Mouse (Mus musculus) liver, embryonic 16.5 days (tissue): ENCODE data around the gene Cacng7. TPM values are rescaled to one million over a fixed set of nuclear protein-coding genes. Genes with fewer than 3 reads are reported as not detected.
"Not testable (repeated sequence)": the region's sequence is repeated elsewhere in the genome, so short reads cannot be mapped to it uniquely, and the experiment has no call there.

ENCODE experiments used
- ATAC-seq: fragments of 200-750 bp; cut with Nextera tagmentation; 2 replicates; pipeline ENCODE4 v1.8.0; 2017; ENCODE audit warnings: low read depth, mild to moderate bottlenecking, moderate number of reproducible peaks, moderate library complexity
- H3K27ac ChIP-seq: fragments of 300-500 bp; sonication (generic); 2 replicates; pipeline ENCODE4 v1.5.1; 2014; ENCODE audit warnings: mild to moderate bottlenecking, low read length
- H3K27me3 ChIP-seq: fragments of 300-500 bp; sonication (generic); 2 replicates; pipeline ENCODE4 v1.6.1; 2014; ENCODE audit warnings: low read depth, low read length, mixed read lengths; ENCODE audit not compliant: control insufficient read depth, insufficient read depth
- H3K36me3 ChIP-seq: fragments of 300-500 bp; sonication (generic); 2 replicates; pipeline ENCODE4 v1.6.1; 2014; ENCODE audit warnings: mild to moderate bottlenecking; ENCODE audit not compliant: control insufficient read depth, insufficient read depth
- H3K4me1 ChIP-seq: fragments of 300-500 bp; sonication (generic); 2 replicates; pipeline ENCODE4 v1.6.1; 2014; ENCODE audit warnings: low read depth, low read length, mixed read lengths; ENCODE audit not compliant: control insufficient read depth
- H3K4me2 ChIP-seq: fragments of 300-500 bp; sonication (generic); 2 replicates; pipeline ENCODE4 v1.6.1; 2014; ENCODE audit warnings: low read depth, low read length, mixed read lengths
- H3K4me3 ChIP-seq: fragments of 300-500 bp; sonication (generic); 2 replicates; pipeline ENCODE4 v1.5.1; 2014; ENCODE audit warnings: low read depth, mild to moderate bottlenecking, low read length
- H3K9ac ChIP-seq: fragments of 300-500 bp; sonication (generic); 2 replicates; pipeline ENCODE4 v1.6.1; 2014; ENCODE audit warnings: low read depth, low read length
- H3K9me3 ChIP-seq: fragments of 300-500 bp; sonication (generic); replicated peaks from 2 replicates; pipeline ENCODE4 v1.6.1; 2016; ENCODE audit warnings: low read length; ENCODE audit not compliant: control insufficient read depth
- WGBS: fragments of 180-500 bp; shearing (Covaris S2); extraction: QIAGEN DNeasy Blood & Tissue Kit; methylation state at CpG from one replicate; pipeline ENCODE4 v1.1.7; 2014; ENCODE audit not compliant: insufficient replicate concordance; 5-methylcytosine and 5-hydroxymethylcytosine counted together
- polyA plus RNA-seq: library from polyadenylated mRNA; unstranded; fragments of >200 nt; fragmentation: Nextera tagmentation; extraction: Ambion mirVana; gene quantifications from 2 replicates; pipeline ENCODE4 v1.2.1, GENCODE M21; 2015

Cacng7 gene
- polyA plus RNA-seq, 1 experiment from 2014 or later: not detected

DNA sequence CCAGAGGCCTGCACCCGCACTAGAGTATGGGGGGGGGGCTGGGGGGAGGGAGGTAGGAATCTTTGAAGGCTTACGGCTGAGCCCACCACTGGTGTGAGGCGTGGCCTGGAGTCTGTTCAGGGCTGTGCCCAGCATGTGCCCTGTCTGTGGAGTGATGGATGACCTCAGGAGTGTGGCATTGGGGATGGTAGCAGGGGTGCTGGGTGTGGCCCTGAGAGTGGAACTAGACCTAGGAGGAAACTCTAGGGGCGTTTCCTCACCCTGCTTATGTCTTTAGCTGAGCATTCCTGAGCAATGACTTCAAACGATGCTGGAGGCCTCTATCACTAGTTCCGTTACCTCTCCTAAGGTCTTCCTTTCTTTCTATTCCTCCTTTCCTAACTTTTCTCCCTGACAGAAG is 41.6 kb upstream of the Cacng7 start:
- Histone ChIP-seq H3K9me3 (no peaks in the 10 kb centered on the region), H3K9ac (peak overlapping the region; percentile 52), H3K36me3 (no peaks in the 10 kb centered on the region), H3K4me3 (peak overlapping the region; percentile 60), H3K27me3 (no peaks in the 10 kb centered on the region), H3K4me1 (peaks cover 10% of the 10 kb centered on the region), H3K4me2 (peak overlapping the region; percentile 61), H3K27ac (peak overlapping the region; percentile 72; the same call in 1 of the 2 replicates)
- 48% methylated on average over 6 of the region's 6 CpGs for WGBS
- ATAC-seq: no peak

DNA sequence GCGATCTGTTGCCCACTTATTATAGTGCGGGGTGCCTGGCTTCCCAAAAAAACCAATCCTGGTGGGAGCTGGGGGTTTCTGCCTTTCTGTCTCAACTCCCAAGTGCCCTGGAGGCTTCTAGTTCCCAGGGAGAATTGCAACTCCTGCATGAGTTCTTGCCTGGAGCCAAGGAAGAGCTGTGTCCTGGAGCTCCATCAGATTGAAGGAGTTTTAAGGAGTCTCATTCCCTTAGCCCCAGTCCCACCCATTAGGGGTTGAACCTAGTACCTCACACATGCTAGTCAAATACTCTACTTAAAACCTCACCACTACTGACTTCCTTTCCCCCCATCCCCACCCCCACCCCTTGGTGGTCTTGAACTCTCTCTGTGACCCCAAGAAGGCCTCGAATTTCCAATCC is 41.0 kb upstream of the Cacng7 start:
- 63% methylated on average over 3 of the region's 3 CpGs for WGBS
- H3K4me1 ChIP-seq: peaks cover 10% of the 10 kb centered on the region
- H3K27ac ChIP-seq: peak overlapping the region; percentile 16
- no peak overlapping the region; the same call in 1 of the 2 replicates for H3K9ac ChIP-seq
- peak overlapping the region; percentile 60 for H3K4me3 ChIP-seq
- peaks cover under 1% of the 10 kb centered on the region; the same call in 1 of the 2 replicates for H3K36me3 ChIP-seq
- no peak for ATAC-seq
- H3K27me3 ChIP-seq: no peaks in the 10 kb centered on the region
- H3K4me2 ChIP-seq: peak overlapping the region; percentile 61
- no peaks in the 10 kb centered on the region for H3K9me3 ChIP-seq

DNA sequence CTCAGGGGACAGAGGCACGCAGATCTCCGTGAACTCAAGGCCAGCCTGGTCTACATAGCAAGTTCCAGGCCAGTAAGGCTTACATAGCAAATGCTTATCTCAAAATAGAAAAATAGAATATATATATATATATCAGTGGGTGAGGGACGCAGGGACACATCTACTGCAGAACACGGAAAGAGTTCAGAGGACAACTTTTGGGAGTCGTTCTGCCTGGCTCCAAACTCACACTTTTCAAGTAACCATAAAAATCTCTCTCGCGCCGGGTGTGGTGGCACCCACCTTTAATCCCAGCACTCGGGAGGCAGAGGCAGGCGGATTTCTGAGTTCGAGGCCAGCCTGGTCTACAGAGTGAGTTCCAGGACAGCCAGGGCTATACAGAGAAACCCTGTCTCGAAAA is 40.5 kb upstream of the Cacng7 start:
- ATAC-seq, H3K9me3 ChIP-seq, H3K9ac ChIP-seq, H3K4me1 ChIP-seq, H3K27me3 ChIP-seq, H3K36me3 ChIP-seq: not testable (repeated sequence)
- WGBS: 54% methylated on average over 12 of the region's 12 CpGs
- peak overlapping the region; percentile 16 for H3K27ac ChIP-seq
- peak overlapping the region; percentile 60 for H3K4me3 ChIP-seq
- peak overlapping the region; percentile 61 for H3K4me2 ChIP-seq

DNA sequence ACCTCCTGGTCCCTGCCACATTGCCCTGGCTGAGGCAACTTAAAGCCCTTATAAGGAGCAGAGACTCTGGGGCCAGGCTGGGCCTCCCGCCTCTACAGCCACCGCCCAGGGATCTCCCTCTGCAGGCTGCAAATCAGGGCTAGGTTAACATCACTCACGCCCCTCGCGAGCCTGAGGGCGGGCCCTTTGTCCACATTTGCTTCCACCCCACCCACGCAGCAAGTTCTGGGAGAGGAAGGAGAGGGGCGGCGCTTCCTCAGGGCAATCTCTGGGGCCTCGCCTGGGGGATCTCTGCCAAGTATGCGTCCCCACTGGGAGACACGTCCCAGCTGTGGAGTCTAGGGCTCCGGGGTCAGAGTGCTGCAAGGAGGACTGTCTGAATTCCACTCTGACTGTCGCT is 40.0 kb upstream of the Cacng7 start:
- peak overlapping the region; percentile 42; the same call in 1 of the 2 replicates for H3K9ac ChIP-seq
- WGBS: under 1% methylated on average over 14 of the region's 14 CpGs

DNA sequence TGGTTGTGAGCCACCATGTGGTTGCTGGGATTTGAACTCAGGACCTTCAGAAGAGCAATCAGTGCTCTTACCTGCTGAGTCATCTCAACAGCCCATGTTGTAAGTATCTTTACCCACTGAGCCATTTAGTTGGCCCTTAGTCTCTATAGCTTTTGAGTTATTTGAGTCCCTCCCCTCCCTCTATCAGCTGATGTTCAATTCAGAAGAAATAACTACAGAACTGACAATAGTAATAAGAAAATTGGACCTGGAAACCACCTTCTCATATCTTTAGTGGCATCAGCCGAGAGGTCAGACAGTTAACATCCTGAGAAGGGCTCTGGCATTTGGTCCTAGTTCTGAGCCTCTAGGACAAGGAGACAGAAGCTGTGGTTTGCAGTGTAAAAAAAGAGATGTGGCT is 38.0 kb upstream of the Cacng7 start:
- peaks cover 6% of the 10 kb centered on the region; the same call in 1 of the 2 replicates for H3K36me3 ChIP-seq
- no peak overlapping the region for H3K9ac ChIP-seq
- 40% methylated on average over 1 of the region's 1 CpGs for WGBS
- ATAC-seq: no peak
- 0 out of 2 replicates have a peak overlapping the region, but pooled peaks have one; percentile 19 for H3K27ac ChIP-seq
- H3K9me3 ChIP-seq: no peaks in the 10 kb centered on the region
- H3K27me3 ChIP-seq: no peaks in the 10 kb centered on the region
- H3K4me2 ChIP-seq: 0 out of 2 replicates have a peak overlapping the region, but pooled peaks have one; percentile 15
- no peak overlapping the region for H3K4me3 ChIP-seq
- peaks cover 4% of the 10 kb centered on the region for H3K4me1 ChIP-seq

More for the DNA sequence above, 40.0 kb upstream of the Cacng7 start:
- Histone ChIP-seq H3K9me3 (no peaks in the 10 kb centered on the region), H3K4me2 (peak overlapping the region; percentile 61), H3K27me3 (no peaks in the 10 kb centered on the region), H3K36me3 (peaks cover 6% of the 10 kb centered on the region; the same call in 1 of the 2 replicates), H3K4me3 (peak overlapping the region; percentile 54), H3K27ac (peak overlapping the region; percentile 47), H3K4me1 (peaks cover 10% of the 10 kb centered on the region)
- peak; percentile 80 for ATAC-seq

DNA sequence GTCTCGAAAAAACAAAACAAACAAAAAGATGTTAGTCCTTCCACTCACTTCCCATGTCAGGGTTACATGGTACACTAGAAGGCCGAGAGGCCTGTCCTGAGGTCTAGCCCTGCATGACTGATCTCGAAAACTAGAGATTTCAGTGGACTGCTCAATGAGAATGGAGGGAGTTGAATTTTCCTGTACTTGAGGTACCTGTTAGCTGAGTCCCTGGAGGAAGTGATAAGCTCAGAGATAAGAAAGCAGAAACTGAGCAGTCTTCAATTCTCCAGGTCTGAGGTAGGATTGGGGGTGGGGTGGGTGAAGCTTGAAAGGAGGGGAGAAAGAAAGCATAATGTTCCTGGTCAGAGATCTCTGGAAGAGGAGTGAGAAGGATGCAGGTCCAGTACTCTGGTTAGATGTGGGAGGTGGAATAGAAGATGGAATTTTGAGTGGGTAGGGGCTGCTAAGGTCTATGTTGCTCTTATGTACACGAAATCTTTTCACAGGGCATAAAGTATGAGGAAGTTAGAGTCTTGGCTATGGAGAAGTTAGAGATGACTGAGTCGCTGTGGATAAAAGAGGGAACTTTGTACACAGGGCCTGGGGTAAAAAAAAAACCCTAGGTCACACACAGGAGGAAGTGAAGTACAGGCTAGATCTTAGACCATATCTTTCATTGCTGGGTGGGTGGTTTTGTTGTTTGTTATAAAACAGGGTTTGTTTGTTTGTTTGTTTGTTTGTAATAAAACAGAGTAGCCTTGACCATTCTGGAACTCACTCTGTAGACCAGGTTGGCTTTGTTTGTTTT is 37.2 kb upstream of the Cacng7 start:
- Histone ChIP-seq H3K4me3 (no peak overlapping the region), H3K27me3 (no peaks in the 10 kb centered on the region), H3K27ac (peak overlapping the region; percentile 53; the same call in 1 of the 2 replicates), H3K4me1 (peaks cover 5% of the 10 kb centered on the region), H3K36me3 (peaks cover 6% of the 10 kb centered on the region; the same call in 1 of the 2 replicates), H3K9me3 (no peaks in the 10 kb centered on the region), H3K9ac (no peak overlapping the region), H3K4me2 (no peak overlapping the region)
- 28% methylated on average over 5 of the region's 5 CpGs for WGBS
- no peak for ATAC-seq

DNA sequence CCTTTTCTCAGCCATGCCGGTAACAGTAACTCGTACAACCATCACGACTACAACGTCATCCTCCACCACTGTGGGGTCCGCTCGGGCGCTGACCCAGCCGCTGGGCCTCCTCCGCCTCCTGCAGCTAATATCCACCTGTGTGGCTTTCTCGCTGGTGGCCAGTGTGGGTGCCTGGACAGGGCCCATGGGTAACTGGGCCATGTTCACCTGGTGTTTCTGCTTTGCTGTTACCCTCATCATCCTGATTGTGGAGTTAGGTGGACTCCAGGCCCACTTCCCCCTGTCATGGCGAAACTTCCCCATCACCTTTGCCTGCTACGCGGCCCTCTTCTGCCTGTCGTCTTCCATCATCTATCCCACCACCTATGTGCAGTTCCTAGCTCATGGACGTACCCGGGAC is 36.0 kb upstream of the Cacng7 start:
- no peak overlapping the region for H3K4me3 ChIP-seq
- no peak for ATAC-seq
- H3K9ac ChIP-seq: no peak overlapping the region
- WGBS: 84% methylated on average over 16 of the region's 16 CpGs
- no peaks in the 10 kb centered on the region for H3K9me3 ChIP-seq
- peaks cover 5% of the 10 kb centered on the region for H3K27me3 ChIP-seq
- H3K4me2 ChIP-seq: no peak overlapping the region
- no peak overlapping the region for H3K27ac ChIP-seq
- peaks cover 6% of the 10 kb centered on the region; the same call in 1 of the 2 replicates for H3K36me3 ChIP-seq
- peaks cover 5% of the 10 kb centered on the region for H3K4me1 ChIP-seq

DNA sequence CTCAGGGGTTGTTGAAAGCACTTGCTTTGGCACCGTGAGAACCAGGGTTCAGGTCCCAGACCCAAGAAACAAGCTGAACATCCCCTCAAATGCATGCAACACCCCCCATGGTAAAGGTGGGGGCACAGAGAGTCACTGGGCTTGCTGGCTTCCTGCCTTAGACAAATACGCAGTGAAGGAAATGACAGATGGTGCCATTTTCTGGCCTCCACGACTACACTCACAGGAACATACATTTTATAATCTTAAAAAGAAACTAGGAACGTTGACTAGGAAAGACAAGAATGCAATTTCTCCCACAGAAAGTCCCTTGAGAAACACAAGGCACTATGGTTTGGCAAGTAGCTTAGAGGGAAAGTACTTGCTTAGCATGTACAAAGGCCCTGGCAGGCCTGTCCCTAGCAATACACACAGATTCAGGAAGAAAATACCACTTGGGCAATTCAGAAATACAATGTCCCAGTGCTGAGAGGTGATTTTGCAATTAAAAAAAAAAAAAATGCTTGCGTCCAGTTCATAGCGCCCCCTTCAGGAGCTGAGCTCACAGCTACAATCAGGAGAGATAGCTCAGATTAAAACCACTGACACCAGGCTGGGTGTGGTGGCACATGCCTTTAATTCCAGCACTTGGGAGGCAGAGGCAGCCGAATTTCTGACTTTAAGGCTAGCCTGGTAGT is 32.7 kb upstream of the Cacng7 start:
- Histone ChIP-seq H3K27me3 (peaks cover 37% of the 10 kb centered on the region), H3K9ac (no peak overlapping the region), H3K4me3 (no peak overlapping the region), H3K4me2 (no peak overlapping the region), H3K9me3 (no peaks in the 10 kb centered on the region), H3K4me1 (peaks cover 2% of the 10 kb centered on the region), H3K27ac (no peak overlapping the region), H3K36me3 (peaks cover 6% of the 10 kb centered on the region; the same call in 1 of the 2 replicates)
- WGBS: 44% methylated on average over 7 of the region's 7 CpGs
- no peak for ATAC-seq
